Mouse (Mus musculus) cerebellum, adult 2 months (tissue): ENCODE measurements at regions not wholly inside any gene's neighbourhood (a gene's known extent, or its start where the extent isn't known, plus 50 kb on each side); places are given as distances from the start of the nearest gene placed in this dataset.

Source experiments
- CTCF ChIP-seq: fragments of 200-500 bp; IDR thresholded peaks from 2 replicates; pipeline ENCODE4 v1.5.1; 2011; ENCODE audit warnings: low read depth, mild to moderate bottlenecking, control low read depth, low read length, moderate library complexity, borderline replicate concordance; ENCODE audit not compliant: insufficient read depth
- POLR2A ChIP-seq: fragments of 200-500 bp; IDR thresholded peaks from 2 replicates; pipeline ENCODE4 v1.6.1; 2011; ENCODE audit warnings: low read length, control low read depth, borderline replicate concordance; ENCODE audit not compliant: insufficient read depth

- TF ChIP-seq CTCF (no peak), POLR2A (no peak)
Observed at GRCm38 (mm10) chr9:5663886-5664285, 318.7 kb downstream of the Casp12 start.
